Comparison of ENCODE assay signal across 11 mouse cellular contexts in genomic region chr5:104158332-104159052, GRCm38 (mm10). TPM values are rescaled to one million over a fixed set of nuclear protein-coding genes. Genes with fewer than 3 reads are reported as not detected.
A peak's percentile ranks its signal among the peaks of the same experiment; 100 is the strongest.
DNase-seq lines count a peak whose midpoint lies in the region; ATAC-seq and TF ChIP-seq lines count a peak whose summit lies in the region.
"Had no signal": no experiment of that assay in that cellular context is flagged by ENCODE, and none has a peak within 500 bp of the region (broad histone marks: within the 10 kb centered on the region; RNA-seq: fewer than 3 reads in every experiment).

No protein-coding gene starts in this region.

- no peak for ATAC-seq in CD4-positive, CD25-positive, alpha-beta regulatory T cell, adult 4 months
- ATAC-seq in midbrain, embryonic 13.5 days: no peak

- TF ChIP-seq POLR2A in embryonic fibroblast, embryonic 13.5 days (IDR thresholded peaks at IDR 0.05; ENCODE audit: low read depth, low read length): no peak

- H3K4me1 ChIP-seq in embryonic fibroblast, embryonic 13.5 days (ENCODE audit: control insufficient read depth, insufficient read depth, low read length): peaks cover 2% of the 10 kb centered on the region; the same call in 1 of the 2 replicates
- no peaks in the 10 kb centered on the region for H3K4me1 ChIP-seq in midbrain, embryonic 13.5 days (replicated peaks)

- H3K4me2 ChIP-seq in midbrain, embryonic 13.5 days (replicated peaks): no peak overlapping the region
- H3K4me2 ChIP-seq: heart, embryonic 13.5 days had no signal

- H3K27ac ChIP-seq in embryonic fibroblast, embryonic 13.5 days (ENCODE audit: insufficient read depth, low read length): 0 out of 2 replicates have a peak overlapping the region, but pooled peaks have one; percentile 41
- no peak overlapping the region for H3K27ac ChIP-seq in midbrain, embryonic 13.5 days
- H3K27ac ChIP-seq: heart, embryonic 13.5 days had no signal

- WGBS in midbrain, embryonic 13.5 days: 86% methylated on average over 7 of the region's 7 CpGs

- no peak overlapping the region for H3K4me3 ChIP-seq in embryonic fibroblast, embryonic 13.5 days (ENCODE audit: insufficient read depth, low read length)
- H3K4me3 ChIP-seq in midbrain, embryonic 13.5 days (replicated peaks): no peak overlapping the region
- H3K4me3 ChIP-seq: heart, embryonic 13.5 days had no signal

- DNase-seq in gastrocnemius, adult 18-20 months (ENCODE audit: low spot score): peak; percentile 32
- DNase-seq in gastrocnemius, adult 8-10 months (ENCODE audit: low spot score in 2 of 2): no peak
- peak; percentile 39 for DNase-seq in NIH3T3 (ENCODE audit: low read depth)
- DNase-seq in layer of hippocampus, postnatal 25 days (ENCODE audit: extremely low spot score in 1 of 2, low spot score in 1 of 2): peak; percentile 44 to 56
- DNase-seq in urinary bladder, postnatal 10 days (ENCODE audit: low spot score): no peak
- DNase-seq: liver had no signal

- H3K9ac ChIP-seq in midbrain, embryonic 13.5 days (replicated peaks): no peak overlapping the region
- H3K9ac ChIP-seq: heart, embryonic 13.5 days had no signal

- H3K9me3 ChIP-seq in midbrain, embryonic 13.5 days: no peaks in the 10 kb centered on the region
- H3K9me3 ChIP-seq: heart, embryonic 13.5 days had no signal

- TF ChIP-seq CTCF in embryonic fibroblast, embryonic 13.5 days (IDR thresholded peaks at IDR 0.05; ENCODE audit: borderline replicate concordance, insufficient read depth, low read length): no peak

- H3K27me3 ChIP-seq in midbrain, embryonic 13.5 days: no peaks in the 10 kb centered on the region
- H3K27me3 ChIP-seq: heart, embryonic 13.5 days had no signal

- H3K36me3 ChIP-seq in midbrain, embryonic 13.5 days: no peaks in the 10 kb centered on the region
- H3K36me3 ChIP-seq: heart, embryonic 13.5 days had no signal

RNA-seq across cellular contexts. Expression of gene Dspp, which starts 12.0 kb away (rescaled TPM):
- not detected for total RNA-seq in gastrocnemius, adult 18-20 months (2021)
- not detected for total RNA-seq in gastrocnemius, adult 8-10 months (2022)
- polyA plus RNA-seq in embryonic fibroblast, embryonic 13.5 days (2011; ENCODE audit: insufficient read length, low read depth, missing spikeins): not detected in 2 replicates
- under 1 TPM; 0.07 TPM for total RNA-seq in layer of hippocampus, postnatal 25 days (2021)
- not detected for polyA plus RNA-seq in CD4-positive, CD25-positive, alpha-beta regulatory T cell, adult 4 months (2017; shearing (Covaris generic))
- polyA plus RNA-seq in midbrain, embryonic 13.5 days (2015; fragmentation: Nextera tagmentation; extraction: Ambion mirVana): not detected in 2 replicates
- polyA plus RNA-seq: heart, embryonic 13.5 days; neural tube, embryonic 11.5 days had no signal

RNA-seq across cellular contexts. Expression of gene Dmp1, which starts 43.9 kb away (rescaled TPM):
- under 1 TPM; 0.71 to 0.88 TPM for total RNA-seq in gastrocnemius, adult 18-20 months (2021)
- total RNA-seq in gastrocnemius, adult 8-10 months (2022): 1 to 10 TPM in 1 of 4 experiments, under 1 TPM in 3; 0.51 to 1.2 (median 0.68) TPM
- 0.25 TPM in 1 of 2 replicates, not detected in the other for polyA plus RNA-seq in embryonic fibroblast, embryonic 13.5 days (2011; ENCODE audit: insufficient read length, low read depth, missing spikeins)
- total RNA-seq in layer of hippocampus, postnatal 25 days (2021): 1 to 10 TPM; 2.9 to 3.2 TPM
- not detected for polyA plus RNA-seq in CD4-positive, CD25-positive, alpha-beta regulatory T cell, adult 4 months (2017; shearing (Covaris generic))
- 0.59 and 0.89 TPM in 2 replicates for polyA plus RNA-seq in midbrain, embryonic 13.5 days (2015; fragmentation: Nextera tagmentation; extraction: Ambion mirVana)

RNA-seq across cellular contexts. Expression of gene Sparcl1, which starts 45.0 kb away (rescaled TPM):
- 100 to 1,000 TPM; 111 to 112 TPM for total RNA-seq in gastrocnemius, adult 18-20 months (2021)
- total RNA-seq in gastrocnemius, adult 8-10 months (2022): 100 to 1,000 TPM in 2 of 4 experiments, 10 to 100 TPM in 2; 70.3 to 108 (median 94.1) TPM
- 1.8 and 4.1 TPM in 2 replicates for polyA plus RNA-seq in embryonic fibroblast, embryonic 13.5 days (2011; ENCODE audit: insufficient read length, low read depth, missing spikeins)
- 1,000 to 10,000 TPM; 1,421 to 1,512 TPM for total RNA-seq in layer of hippocampus, postnatal 25 days (2021)
- polyA plus RNA-seq in CD4-positive, CD25-positive, alpha-beta regulatory T cell, adult 4 months (2017; shearing (Covaris generic)): not detected
- 72.8 and 84.5 TPM in 2 replicates for polyA plus RNA-seq in midbrain, embryonic 13.5 days (2015; fragmentation: Nextera tagmentation; extraction: Ambion mirVana)

Comparison
In these comparisons a context has a peak if more than half of its experiments do, and no peak if none do; other contexts are left out.
1. DNase-seq: peak in gastrocnemius, adult 18-20 months (single experiment), NIH3T3 (single experiment) and layer of hippocampus, postnatal 25 days (2 of 2); none in gastrocnemius, adult 8-10 months (0 of 2) and urinary bladder, postnatal 10 days (single experiment).
2. RNA of gene Sparcl1, which starts 45.0 kb away (total RNA-seq): 1,421 to 1,512 TPM in layer of hippocampus, postnatal 25 days; 111 to 112 TPM in gastrocnemius, adult 18-20 months and 70.3 to 108 TPM in gastrocnemius, adult 8-10 months; every median in the first group is over 10 times any median in the second.